Mouse (Mus musculus): Measurements from ENCODE around the gene Rragd.
"Not testable (repeated sequence)": the region's sequence is repeated elsewhere in the genome, so short reads cannot be mapped to it uniquely, and the experiment has no call there.

Rragd gene

DNA sequence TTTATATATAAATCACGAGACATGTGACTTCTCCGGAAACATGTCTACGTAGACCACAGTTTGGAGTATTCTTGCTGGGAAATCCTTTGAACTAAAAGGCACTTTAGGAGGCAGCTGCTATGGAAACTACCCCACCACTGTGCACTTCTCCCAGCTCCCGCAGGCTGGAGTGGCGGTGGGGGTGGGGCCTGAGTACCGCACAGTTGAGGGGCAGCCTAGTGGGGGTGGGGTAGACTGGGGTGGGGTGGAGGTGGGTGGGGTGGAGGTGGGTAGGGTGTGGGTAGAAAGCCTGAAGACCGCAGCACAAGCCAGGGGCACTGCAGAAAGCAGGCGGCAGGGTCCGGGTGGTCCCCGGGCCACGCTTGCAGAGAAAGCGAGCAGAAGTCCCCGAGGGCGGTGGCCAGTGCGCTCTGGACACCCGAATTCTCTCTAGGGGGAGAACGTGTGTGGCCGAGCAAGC lies at the start of gene Rragd:
Gene Rragd (plus strand): TSS at position 322 of the 460 bp plus-strand sequence.
- peak; percentile 17 for DNase-seq

- no peak for DNase-seq
Measured at GRCm38 (mm10) chr4:32936762-32937341, 46.0 kb upstream of the Rragd start.

- no peak for DNase-seq
Measured at GRCm38 (mm10) chr4:32939521-32939920, 43.3 kb upstream of the Rragd start.

- no peak for DNase-seq
Measured at GRCm38 (mm10) chr4:32939964-32940363, 42.9 kb upstream of the Rragd start.

DNA sequence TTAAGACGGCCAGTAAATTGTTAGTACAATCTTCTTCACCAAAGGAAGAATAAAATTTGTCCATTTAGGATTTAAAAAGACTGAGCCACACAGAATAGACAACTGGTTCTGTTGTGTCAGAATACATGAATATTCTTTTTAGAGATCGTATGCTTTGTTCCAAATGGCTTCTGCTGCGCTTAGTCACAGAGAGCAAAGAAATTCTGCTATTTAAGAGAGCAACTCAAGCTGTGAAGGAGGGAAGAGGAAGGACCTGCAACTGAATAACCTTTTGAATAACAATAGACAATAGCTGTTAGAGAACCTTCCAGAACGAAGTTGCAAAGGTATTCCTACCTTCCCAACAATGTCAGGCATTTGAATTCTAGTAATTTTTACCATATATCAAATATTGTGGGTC lies 41.9 kb upstream of the Rragd start:
- no peak for DNase-seq

DNA sequence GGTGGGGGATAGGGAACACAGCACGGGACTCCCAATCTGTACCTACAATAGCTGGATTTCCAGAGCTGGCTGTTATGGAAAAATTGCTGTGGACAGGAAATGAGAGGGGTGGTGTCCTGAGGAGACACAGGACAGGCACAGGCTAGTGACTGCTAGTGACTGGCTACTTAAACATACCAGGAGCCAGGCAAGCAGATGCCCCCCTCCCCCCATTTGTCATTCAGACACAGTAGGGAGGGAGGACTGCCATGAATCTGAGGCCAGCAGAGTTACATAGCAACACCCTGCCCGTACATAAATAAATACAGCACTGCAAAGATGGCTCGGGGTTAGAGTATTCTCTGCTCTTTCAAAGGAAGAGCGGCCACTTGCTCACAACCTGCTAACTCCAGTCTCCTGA lies 35.2 kb upstream of the Rragd start:
- no peak for DNase-seq

DNA sequence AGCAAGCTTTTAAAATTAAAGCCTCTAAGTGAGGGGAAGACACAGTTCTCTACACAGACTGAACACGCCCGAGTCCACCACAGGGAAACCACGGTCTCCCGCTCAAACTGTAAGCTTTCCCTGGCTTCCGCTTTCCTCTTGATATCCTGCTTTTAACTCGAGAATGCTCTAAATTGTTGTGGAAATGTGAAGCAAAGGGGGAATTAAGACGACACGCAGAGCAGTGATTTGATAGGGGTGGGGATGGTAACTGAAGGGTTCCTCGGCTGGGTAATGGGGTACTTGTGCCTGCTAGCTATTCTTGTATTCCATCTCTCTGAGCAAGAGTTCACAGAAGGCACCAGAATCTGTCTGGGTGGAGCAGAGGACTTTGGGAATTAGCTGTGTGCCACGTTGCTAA lies 34.1 kb upstream of the Rragd start:
- DNase-seq = no peak

DNA sequence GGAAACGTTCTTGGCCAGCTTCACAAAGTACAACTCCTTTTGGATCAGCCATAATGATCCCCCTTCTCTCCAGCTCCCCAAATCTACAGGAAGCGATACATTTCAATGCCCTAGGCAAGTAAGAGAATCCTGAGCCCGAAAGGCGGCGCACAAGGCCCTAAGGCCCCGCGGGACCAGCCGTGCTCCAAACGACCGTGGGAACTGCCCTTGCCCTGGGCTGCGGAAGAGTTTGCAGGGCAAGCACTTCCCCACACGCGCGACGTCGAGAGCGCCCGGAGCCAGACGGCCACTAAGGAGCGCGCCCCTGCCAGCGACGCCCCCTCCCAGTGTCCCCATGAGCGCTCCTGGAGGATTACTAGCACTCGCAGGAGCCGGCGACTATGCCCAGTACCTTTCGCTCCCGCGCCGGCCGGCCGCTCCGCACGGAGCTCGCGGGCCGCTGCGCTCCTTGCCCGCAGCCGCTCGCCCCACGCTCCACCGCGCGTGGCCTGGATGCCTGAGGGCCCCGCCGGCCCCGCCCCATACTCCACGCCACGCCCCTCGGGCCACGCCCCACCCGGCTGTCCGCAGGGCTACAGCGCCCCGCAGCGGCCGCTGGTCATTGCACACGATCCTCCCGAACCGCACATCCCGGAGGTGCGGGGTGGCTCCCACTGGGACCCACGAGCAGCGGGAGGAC lies 32.3 kb upstream of the Rragd start, which contains the start of gene Ankrd6:
Gene Ankrd6 (minus strand): TSS at position 486 of the 679 bp plus-strand sequence.
- peak; percentile 74 for DNase-seq

GRCm38 (mm10) chr4:32951035-32951940 lies 31.5 kb upstream of the Rragd start:
- DNase-seq = no peak

- no peak for DNase-seq
Measured at GRCm38 (mm10) chr4:32952681-32953080, 30.2 kb upstream of the Rragd start.

GRCm38 (mm10) chr4:32956423-32956822 lies 26.4 kb upstream of the Rragd start:
- no peak for DNase-seq

DNA sequence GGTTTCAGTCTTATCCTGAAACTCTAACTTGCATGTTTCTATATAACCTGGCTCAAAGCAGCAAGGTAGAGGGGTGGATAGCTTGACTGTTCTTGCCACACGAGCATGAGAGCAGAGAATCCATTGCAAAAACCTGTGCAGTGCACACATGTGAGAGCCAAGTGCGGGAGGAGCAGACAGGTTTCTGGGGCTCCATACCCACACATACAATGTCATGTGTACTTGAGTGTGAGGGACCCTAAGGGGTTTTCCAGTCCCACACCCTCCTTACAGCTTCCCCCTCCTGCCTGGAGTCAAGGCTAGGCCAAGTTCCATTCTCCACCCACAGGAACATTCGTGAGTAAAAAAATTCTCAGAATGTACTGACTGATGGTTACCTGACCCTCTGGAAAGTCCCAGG lies 21.4 kb upstream of the Rragd start:
- no peak for DNase-seq

DNA sequence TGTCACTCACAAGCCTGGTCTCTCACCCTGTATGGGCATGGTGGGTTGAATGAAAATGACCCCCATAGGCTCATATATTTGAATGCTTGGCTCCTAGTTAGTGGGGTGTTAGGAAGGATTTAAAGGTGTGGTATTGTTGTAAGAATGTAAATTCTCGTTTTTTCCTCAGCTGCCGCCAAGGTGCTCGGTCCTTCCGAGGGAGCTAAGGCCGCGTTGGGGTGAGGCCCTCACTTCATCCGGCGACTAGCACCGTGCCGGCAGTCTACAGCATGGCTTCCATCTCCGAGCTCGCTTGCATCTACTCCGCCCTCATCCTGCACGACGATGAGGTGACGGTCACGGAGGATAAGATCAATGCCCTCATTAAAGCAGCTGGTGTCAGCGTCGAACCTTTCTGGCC lies 18.2 kb upstream of the Rragd start:
- not testable (repeated sequence) for DNase-seq

DNA sequence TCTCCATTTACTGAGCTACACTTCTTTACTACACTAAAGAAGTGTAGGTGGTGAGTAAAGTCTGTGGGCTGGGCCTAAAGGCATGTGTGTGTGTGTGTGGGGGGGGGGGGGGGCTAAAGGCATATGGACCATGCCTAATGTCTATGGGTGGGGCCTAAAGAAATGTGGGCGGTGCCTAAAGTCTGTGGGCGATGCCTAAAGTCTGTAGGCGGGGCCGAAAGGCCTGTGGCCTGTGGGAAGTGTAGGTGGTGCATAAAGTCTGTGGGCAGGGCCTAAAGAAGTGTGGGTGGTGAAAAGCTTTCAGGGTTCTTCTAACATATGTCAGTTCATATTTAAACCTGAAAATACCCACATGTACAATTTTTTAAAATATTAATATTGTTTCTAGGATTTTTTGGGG lies 5.5 kb upstream of the Rragd start:
- DNase-seq = no peak

DNA sequence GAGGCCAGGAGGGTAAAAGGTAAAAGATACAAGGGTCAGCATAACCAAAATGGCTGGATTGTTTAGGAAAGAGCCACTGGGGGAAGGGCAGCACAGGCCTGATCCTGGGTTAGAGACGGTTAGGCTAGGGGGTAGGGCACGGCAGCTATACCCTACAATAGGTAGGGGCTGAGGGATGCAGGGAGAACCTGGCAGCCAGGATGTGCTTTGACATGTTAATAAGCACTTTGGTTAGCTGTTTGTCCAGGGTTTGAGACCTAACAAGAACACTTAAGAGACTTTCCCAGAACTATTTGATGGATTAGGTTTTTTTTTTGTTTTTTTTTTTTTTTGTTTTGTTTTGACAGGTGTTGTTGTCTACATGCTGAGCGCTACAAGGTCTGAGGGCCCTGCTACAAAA lies 2.8 kb upstream of the Rragd start:
- no peak for DNase-seq

- DNase-seq = no peak
Measured at GRCm38 (mm10) chr4:32981617-32982016, 1.2 kb upstream of the Rragd start.

- DNase-seq = no peak
Measured at GRCm38 (mm10) chr4:32982041-32982715, 659 bp upstream of the Rragd start.

DNA sequence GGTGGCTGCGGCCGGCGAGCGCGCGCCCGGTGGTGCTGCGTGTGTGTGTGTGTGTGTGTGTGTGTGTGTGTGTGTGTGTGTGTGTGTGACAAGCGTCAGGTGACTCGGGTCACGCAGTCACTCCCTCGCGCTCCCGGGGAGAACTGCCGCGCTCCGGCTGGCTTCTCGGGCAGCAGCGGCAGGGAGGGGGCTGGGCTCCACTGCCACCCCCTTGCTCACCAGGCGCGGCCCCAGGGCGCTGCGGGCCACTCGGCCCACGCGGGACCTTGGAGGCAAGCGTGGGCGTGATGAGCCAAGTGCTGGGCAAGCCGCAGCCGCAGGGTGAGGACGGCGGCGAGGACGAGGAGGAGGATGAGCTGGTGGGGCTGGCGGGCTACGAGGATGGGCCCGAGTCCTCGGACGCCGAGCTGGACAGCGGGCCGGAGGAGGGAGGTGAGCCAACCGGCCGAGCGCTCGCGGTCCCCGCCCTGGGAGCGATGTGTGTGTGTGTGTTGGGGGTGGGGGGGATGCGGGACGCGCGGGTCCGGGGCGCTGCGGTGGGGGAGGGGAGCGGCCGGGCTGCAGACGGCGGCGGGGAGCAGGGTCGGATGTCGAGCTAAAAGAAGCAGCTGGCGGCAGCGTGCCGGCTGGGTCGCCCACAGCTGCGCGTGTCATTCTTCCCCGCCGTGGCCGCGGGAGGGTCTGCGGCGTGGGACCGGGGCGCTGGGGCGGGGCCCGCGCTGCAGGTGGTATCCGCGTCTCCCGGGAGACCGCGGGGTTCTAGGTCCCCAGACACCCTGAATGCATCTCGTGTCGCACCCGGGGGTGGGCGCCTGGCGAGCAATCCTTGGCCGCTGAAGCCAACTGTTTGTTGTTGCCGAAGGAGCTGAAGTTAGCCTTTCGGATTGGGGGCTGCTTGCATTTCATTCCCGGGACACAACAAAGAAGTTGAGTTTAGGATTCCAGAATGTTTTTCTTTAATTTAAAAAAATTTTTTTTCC lies 629 bp downstream of the Rragd start:
- peak; percentile 28 for DNase-seq

DNA sequence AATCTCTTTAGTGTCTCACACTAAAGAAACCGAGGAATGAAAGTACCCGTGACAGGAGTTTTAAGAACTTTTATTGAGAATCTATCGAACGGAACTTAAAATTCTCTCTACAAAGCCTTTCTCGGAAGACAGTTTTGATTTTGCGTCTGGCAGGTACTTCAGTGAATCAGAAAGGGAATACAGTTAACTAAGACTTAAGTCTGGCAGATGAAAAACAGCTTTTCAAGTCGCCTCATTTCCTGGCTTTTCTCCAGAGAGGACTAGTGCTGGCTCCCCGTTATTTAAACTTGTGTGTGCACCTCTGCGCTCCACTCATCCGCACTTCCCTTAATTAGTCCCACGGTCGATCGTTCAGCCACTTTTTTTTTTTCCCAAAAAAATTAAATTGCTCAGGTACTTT lies 1.4 kb downstream of the Rragd start:
- peak; percentile 2 for DNase-seq

DNA sequence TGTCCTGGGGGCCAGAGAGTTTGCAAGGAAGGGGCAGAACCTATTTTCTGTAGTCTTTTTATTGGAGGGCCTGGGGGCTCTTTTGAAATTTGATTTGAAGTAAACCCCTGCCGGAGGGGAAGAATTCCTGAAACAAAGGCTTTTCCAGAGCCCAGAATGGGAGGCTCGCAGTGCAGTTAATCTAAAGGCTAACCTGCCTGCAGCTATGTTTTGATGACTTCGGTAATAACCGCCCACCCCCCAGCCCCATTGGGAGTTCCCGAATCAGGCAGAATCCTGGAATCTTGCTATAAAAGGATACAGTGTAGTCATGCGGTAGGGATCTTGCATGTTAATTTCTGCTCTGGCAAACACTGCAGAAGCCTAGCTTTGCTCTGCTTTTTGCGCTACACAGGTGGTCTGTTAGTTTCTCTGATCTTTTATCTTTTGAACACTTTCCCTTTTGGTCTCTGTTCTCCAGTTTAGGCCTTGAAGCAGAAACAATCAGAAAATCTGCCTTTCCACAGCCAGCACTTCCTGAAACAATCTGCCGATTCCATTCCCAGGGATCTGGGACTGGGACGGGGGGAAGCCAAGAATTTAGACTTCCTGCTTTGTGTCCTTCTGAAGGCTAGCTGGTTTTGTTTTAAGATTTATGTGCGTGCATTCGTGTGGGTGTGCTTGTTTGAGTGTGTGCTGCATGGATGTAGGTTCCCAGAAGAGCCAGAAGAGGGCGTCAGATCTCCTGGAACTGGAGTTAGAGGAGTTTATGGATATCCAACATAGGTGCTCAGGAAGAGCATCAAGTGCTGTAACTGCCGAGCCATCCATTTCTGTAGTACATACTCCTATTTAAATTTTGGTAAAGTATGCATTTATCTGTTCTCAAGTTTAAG lies 2.2 kb downstream of the Rragd start:
- no peak for DNase-seq

DNA sequence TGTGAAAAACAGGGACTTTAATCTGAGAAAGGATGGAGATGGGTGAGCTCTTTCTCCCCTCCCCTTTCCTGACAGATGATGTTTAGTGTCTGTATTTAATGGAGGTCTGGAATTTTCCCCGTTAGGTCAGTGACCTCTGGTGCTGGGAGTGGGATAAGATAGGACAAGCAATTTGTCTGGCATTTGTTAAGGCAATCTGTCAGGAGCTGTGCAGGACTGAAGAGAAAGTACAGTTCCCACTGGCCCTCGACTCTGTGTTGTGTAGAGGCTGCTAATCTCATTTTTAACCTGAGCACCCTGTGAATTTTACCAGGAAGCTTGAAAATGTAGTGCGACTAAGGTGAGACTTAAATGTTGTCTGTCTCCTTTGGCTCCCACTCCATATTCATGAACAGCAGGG lies 2.8 kb downstream of the Rragd start:
- DNase-seq = no peak

All from lung, postnatal 14 days (tissue).